Mouse (Mus musculus): ENCODE data around the gene Uba52. TPM values are rescaled to one million over a fixed set of nuclear protein-coding genes. Genes with fewer than 3 reads are reported as not detected.

The Uba52 gene
- polyA plus RNA-seq, 1 experiment = 589 TPM

DNA sequence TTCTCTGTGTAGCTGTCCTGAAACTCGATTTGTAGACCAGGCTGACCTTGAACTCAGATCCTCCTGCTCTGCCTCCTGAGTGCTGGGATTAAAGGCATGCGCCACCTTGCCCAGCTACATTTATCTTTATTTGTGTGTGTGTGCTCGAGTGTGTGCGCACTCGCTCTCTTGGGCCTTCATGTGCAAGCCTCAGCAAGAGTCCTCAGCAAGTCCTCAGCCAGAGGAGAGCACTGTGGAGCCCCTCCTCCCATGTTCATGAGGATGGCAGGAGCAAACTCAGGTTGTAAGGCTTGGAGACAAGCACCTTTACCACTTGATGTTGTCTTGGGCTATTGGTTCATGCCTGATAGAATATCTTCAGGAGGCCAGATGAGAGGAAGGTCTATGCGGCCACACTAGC lies 37.2 kb upstream of the Uba52 start:
- TF ChIP-seq POLR2A (IDR thresholded peaks at IDR 0.05; ENCODE audit: low read depth, low read length) (no peak), CTCF (IDR thresholded peaks at IDR 0.05; ENCODE audit: borderline replicate concordance, insufficient read depth, low read length) (no peak)

DNA sequence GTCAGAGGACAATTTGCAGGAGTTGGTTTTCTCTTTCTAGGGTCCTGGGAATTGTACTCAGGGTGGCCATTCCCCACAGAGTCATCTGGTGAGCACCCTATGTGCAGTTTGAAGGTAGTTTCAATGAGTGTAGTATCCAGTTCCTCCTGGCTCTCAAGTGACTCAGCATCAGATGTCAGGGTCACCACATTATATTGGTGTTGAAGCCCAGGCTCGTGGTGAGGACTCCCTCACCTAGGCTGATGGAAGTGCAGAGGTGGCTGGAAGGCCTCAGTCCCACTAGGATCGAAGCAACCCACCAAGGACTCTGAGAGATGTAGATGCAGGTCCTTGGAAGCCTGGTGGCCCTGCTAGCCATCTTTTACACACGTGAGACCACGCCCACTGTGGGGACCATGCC lies 35.8 kb upstream of the Uba52 start:
- TF ChIP-seq POLR2A (IDR thresholded peaks at IDR 0.05; ENCODE audit: low read depth, low read length) = no peak
- no peak for TF ChIP-seq CTCF (IDR thresholded peaks at IDR 0.05; ENCODE audit: borderline replicate concordance, insufficient read depth, low read length)
- no peak overlapping the region for H3K27ac ChIP-seq (ENCODE audit: insufficient read depth, low read length)
- no peak overlapping the region for H3K4me3 ChIP-seq (ENCODE audit: insufficient read depth, low read length)
- H3K4me1 ChIP-seq (ENCODE audit: control insufficient read depth, insufficient read depth, low read length) = peaks cover 11% of the 10 kb centered on the region; the same call in 1 of the 2 replicates

More for the DNA sequence above, 37.2 kb upstream of the Uba52 start:
- H3K4me3 ChIP-seq (ENCODE audit: insufficient read depth, low read length) = no peak overlapping the region
- peaks cover 10% of the 10 kb centered on the region; the same call in 1 of the 2 replicates for H3K4me1 ChIP-seq (ENCODE audit: control insufficient read depth, insufficient read depth, low read length)
- H3K27ac ChIP-seq (ENCODE audit: insufficient read depth, low read length) = no peak overlapping the region

DNA sequence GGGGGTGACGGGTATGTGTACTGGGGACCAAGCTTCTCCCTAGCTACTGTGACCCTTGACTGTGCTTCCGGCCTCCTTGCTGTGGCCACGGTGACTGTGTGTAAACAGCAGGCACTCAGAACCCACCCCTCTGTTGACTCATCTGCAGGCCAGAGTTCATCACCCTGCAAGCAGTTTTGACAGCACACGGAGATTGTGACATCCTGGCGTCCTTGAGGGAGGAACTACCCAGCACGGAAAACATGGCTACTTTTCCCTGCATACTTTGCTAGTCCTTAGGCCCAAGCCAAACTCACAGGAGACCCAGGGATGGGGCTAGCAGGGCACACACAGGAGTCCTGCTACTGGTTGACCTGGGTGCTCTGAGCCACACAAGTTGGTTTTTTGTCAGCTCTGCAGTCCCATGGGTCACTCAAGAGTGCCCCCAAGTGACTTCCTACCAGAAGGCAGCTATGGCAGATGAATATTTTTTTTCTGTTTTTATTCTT lies 33.6 kb upstream of the Uba52 start:
- no peak overlapping the region for H3K4me3 ChIP-seq (ENCODE audit: insufficient read depth, low read length)
- no peak for TF ChIP-seq POLR2A (IDR thresholded peaks at IDR 0.05; ENCODE audit: low read depth, low read length)
- no peak for TF ChIP-seq CTCF (IDR thresholded peaks at IDR 0.05; ENCODE audit: borderline replicate concordance, insufficient read depth, low read length)
- no peak overlapping the region for H3K27ac ChIP-seq (ENCODE audit: insufficient read depth, low read length)
- peaks cover 9% of the 10 kb centered on the region; the same call in 1 of the 2 replicates for H3K4me1 ChIP-seq (ENCODE audit: control insufficient read depth, insufficient read depth, low read length)

DNA sequence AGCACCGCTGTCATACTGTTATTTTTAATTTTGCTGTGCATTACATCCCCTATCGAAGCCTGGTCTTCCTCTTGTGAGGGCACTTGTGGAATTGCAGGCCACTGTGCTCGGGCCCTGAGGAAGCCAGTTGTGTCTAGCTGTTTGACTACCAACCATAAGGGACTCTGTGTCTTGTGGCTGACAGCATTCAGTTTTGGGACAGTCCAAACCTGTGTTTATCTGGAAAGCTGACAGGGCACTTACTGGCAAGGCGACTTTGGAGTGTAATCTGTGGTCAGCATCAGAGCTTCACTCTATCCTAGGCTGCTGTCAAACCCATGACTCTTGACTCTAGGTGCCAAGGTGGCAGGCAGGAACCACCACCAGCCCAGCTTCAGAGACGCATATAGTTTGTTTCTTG lies 30.5 kb upstream of the Uba52 start:
- Histone ChIP-seq H3K27ac (ENCODE audit: insufficient read depth, low read length) (peak overlapping the region; percentile 70; the same call in 1 of the 2 replicates), H3K4me1 (ENCODE audit: control insufficient read depth, insufficient read depth, low read length) (peaks cover 3% of the 10 kb centered on the region; the same call in 1 of the 2 replicates), H3K4me3 (ENCODE audit: insufficient read depth, low read length) (peak overlapping the region; percentile 97)
- TF ChIP-seq CTCF (IDR thresholded peaks at IDR 0.05; ENCODE audit: borderline replicate concordance, insufficient read depth, low read length) (no peak), POLR2A (IDR thresholded peaks at IDR 0.05; ENCODE audit: low read depth, low read length) (no peak)

DNA sequence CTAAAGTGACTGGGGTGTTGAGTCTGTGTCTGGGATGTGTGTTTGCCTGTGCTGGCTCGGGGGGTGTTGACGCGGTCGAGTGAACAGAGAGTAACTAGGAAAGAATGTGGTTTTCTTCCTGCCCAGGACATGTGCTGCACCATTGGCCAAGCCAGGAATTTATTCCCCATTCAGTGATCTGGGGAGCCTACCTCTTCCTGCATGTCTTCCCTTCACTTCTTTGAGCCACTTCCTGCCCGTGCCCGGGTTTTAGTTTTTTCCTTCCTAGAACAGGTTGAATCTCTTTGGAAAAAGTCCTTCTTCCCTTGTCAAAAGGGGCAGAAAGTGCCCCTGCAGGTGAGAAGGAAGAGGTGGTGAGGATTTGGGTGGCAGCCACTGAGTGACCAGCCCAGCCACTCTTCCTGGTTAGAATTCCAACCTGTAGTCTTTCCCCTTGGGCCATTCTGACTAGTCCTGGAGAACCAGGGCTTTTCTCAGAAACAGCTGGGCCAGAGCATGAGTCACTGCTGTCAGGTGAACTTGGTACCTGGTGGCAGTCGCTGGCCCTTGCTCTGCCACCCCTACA lies 30.0 kb upstream of the Uba52 start:
- Histone ChIP-seq H3K27ac (ENCODE audit: insufficient read depth, low read length) (peak overlapping the region; percentile 86), H3K4me1 (ENCODE audit: control insufficient read depth, insufficient read depth, low read length) (peaks cover 3% of the 10 kb centered on the region; the same call in 1 of the 2 replicates), H3K4me3 (ENCODE audit: insufficient read depth, low read length) (peak overlapping the region; percentile 97)
- no peak; the same call in 1 of the 2 replicates for TF ChIP-seq POLR2A (IDR thresholded peaks at IDR 0.05; ENCODE audit: low read depth, low read length)
- TF ChIP-seq CTCF (IDR thresholded peaks at IDR 0.05; ENCODE audit: borderline replicate concordance, insufficient read depth, low read length) = no peak

DNA sequence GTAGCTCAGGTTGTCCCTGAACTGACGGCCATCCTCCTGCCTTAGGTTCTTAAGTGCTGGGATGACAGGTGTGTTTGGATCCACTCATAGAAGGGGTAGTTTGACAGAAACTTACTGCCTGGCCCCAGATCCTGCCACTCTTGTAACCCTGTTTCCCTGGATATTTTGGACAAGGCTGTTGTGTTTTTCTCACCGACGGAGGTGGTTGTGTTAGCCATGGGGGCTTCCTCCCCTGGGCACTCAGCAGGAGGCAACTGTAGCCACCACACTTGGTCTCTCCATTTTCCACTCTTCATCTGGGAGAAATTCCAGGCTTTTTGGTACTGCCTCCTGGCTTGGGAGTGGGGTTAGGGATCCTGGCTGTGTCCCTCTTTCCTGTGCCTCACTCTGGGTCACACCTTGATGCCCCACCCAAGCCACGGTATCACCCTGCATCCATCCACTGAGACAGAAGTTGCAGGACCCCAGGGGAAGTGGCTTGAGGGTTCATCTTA lies 29.5 kb upstream of the Uba52 start:
- H3K4me1 ChIP-seq (ENCODE audit: control insufficient read depth, insufficient read depth, low read length) = peaks cover 3% of the 10 kb centered on the region; the same call in 1 of the 2 replicates
- peak overlapping the region; percentile 86 for H3K27ac ChIP-seq (ENCODE audit: insufficient read depth, low read length)
- TF ChIP-seq POLR2A (IDR thresholded peaks at IDR 0.05; ENCODE audit: low read depth, low read length) = no peak
- no peak for TF ChIP-seq CTCF (IDR thresholded peaks at IDR 0.05; ENCODE audit: borderline replicate concordance, insufficient read depth, low read length)

DNA sequence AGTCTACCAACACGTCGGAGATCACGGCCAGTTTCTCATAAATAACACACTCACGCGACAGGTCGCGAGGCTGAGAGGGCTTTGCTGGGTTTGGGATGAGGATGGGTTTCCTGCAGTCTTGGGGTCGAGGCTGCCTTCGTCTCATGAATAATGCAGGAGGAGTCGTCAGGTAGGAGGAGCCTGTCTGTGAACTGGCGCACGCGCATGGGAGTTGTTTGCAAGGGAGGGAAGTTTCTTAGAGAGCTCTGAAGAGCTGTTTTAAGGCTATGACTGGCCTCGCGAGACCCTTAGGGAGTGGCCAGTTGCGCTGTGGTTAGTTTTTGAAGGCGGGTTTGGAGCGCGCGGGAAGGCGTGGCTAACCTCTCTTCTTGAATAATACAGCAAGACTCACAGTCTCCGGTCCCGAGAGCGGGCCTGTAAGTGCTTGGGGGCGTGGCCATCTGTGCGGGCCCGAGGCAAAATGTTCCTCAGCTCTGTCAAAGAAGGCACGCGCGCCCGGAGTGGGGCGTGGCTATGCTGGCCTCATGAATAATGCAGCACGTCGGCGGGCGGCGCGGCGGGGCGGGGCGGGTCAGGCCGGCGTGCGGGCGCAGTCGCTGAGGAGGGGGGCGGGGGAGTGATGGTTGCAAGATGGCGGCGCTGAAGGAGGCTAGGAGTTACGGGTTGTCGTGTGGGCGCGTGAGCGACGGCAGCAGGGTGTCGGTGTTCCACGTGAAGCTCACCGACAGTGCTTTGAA lies 28.6 kb upstream of the Uba52 start, which contains the start of gene Ell:
TSS of gene Ell (plus strand) at position 381 of the 737 bp plus-strand sequence.
- H3K4me3 ChIP-seq (ENCODE audit: insufficient read depth, low read length) = peak within 1 kb of the TSS; percentile 97
- TF ChIP-seq POLR2A (IDR thresholded peaks at IDR 0.05; ENCODE audit: low read depth, low read length) = peak; percentile 92
- no peak for TF ChIP-seq CTCF (IDR thresholded peaks at IDR 0.05; ENCODE audit: borderline replicate concordance, insufficient read depth, low read length)
- peaks cover 3% of the 10 kb centered on the region; the same call in 1 of the 2 replicates for H3K4me1 ChIP-seq (ENCODE audit: control insufficient read depth, insufficient read depth, low read length)
- H3K27ac ChIP-seq (ENCODE audit: insufficient read depth, low read length) = peak within 1 kb of the TSS; percentile 89

More for the DNA sequence above, 29.5 kb upstream of the Uba52 start:
- H3K4me3 ChIP-seq (ENCODE audit: insufficient read depth, low read length) = peak overlapping the region; percentile 97

DNA sequence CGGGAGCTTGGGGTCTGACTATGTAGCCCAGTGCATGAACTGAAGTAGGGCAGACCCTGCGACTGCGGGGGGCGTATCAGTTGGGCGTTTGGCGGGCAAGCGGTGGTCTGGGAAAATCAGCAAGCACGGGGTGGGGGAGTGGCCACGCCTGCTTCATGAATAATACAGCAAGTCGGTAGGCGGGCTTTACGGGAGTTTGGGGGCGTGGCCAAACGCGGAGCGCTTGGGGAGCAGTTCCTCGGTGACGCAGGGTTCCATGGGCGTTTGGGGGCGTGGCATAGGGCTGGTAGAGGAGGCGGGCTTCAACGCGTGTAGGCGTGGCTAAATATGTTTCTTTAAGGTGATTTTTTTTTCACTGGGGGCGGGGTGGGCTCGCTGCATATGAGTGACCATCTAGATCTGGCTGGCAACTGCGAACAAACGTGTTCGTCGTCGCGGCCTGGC lies 28.1 kb upstream of the Uba52 start:
- peak overlapping the region; percentile 58 for H3K4me3 ChIP-seq (ENCODE audit: insufficient read depth, low read length)
- peaks cover 3% of the 10 kb centered on the region; the same call in 1 of the 2 replicates for H3K4me1 ChIP-seq (ENCODE audit: control insufficient read depth, insufficient read depth, low read length)
- TF ChIP-seq POLR2A (IDR thresholded peaks at IDR 0.05; ENCODE audit: low read depth, low read length) (no peak; the same call in 1 of the 2 replicates), CTCF (IDR thresholded peaks at IDR 0.05; ENCODE audit: borderline replicate concordance, insufficient read depth, low read length) (no peak)
- H3K27ac ChIP-seq (ENCODE audit: insufficient read depth, low read length) = peak overlapping the region; percentile 89

DNA sequence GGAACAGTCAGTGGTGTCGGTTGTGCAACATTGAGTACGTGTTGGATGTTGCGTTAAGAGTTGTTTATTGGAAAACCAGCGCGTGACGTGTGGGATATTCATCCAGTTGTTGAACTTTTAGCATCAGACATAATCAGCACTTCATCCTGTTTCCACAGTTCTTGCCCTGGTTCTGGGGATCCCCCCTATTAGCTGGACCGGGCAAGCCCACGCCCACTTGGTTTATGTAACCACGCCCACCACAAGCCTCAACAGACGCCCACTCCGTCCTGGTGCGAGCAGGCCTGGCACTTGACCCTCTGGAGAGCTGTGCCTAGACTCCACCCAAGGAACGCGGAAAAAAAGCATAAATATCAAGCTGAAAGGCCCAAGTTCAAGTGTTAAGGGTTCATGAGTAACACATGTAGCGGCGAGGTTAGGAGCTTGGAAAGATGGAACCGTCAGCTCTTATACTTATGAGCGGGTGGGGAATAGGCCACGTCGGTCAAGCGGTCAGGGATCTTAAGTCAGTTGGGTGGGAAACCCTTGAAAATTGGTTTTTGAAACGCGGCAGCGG lies 27.5 kb upstream of the Uba52 start:
- no peak for TF ChIP-seq CTCF (IDR thresholded peaks at IDR 0.05; ENCODE audit: borderline replicate concordance, insufficient read depth, low read length)
- Histone ChIP-seq H3K4me3 (ENCODE audit: insufficient read depth, low read length) (peak overlapping the region; percentile 44), H3K4me1 (ENCODE audit: control insufficient read depth, insufficient read depth, low read length) (peaks cover 3% of the 10 kb centered on the region; the same call in 1 of the 2 replicates), H3K27ac (ENCODE audit: insufficient read depth, low read length) (peak overlapping the region; percentile 23)
